Mouse (Mus musculus) heart, adult 11 months (tissue): Measurements from ENCODE around the gene Ppp4c.
A peak's percentile ranks its signal among the peaks of the same experiment; 100 is the strongest.

Experiments used
- DNase-seq: peaks from one replicate; pipeline ENCODE4 v3.0.0; 2022

Gene Ppp4c

GRCm38 (mm10) chr7:126791851-126792720 is at the start of gene Ppp4c:
Gene Ppp4c, minus strand, starts transcription at chr7:126792496.
- DNase-seq, result peak; percentile 100

GRCm38 (mm10) chr7:126833294-126833693 is 41.0 kb upstream of the Ppp4c start:
- DNase-seq, result no peak

- DNase-seq, result peak; percentile 96
Measured at GRCm38 (mm10) chr7:126832036-126832598, 39.8 kb upstream of the Ppp4c start.

- DNase-seq, result no peak
Measured at GRCm38 (mm10) chr7:126831539-126831938, 39.2 kb upstream of the Ppp4c start, which contains the start of gene 4930451I11Rik. Gene 4930451I11Rik, minus strand, starts transcription at chr7:126831639.

GRCm38 (mm10) chr7:126825952-126826351 is 33.7 kb upstream of the Ppp4c start:
- DNase-seq, result no peak

GRCm38 (mm10) chr7:126825403-126825802 is 33.1 kb upstream of the Ppp4c start:
- no peak for DNase-seq

- DNase-seq, result no peak
Measured at GRCm38 (mm10) chr7:126823940-126824339, 31.6 kb upstream of the Ppp4c start.

- DNase-seq, result no peak
Measured at GRCm38 (mm10) chr7:126823202-126823711, 31.0 kb upstream of the Ppp4c start.

- peak; percentile 97 for DNase-seq
Measured at GRCm38 (mm10) chr7:126822741-126823140, 30.4 kb upstream of the Ppp4c start.

GRCm38 (mm10) chr7:126821835-126822511 is 29.7 kb upstream of the Ppp4c start:
- DNase-seq, result peak; percentile 97

- DNase-seq, result no peak
Measured at GRCm38 (mm10) chr7:126818818-126819217, 26.5 kb upstream of the Ppp4c start.

- DNase-seq, result no peak
Measured at GRCm38 (mm10) chr7:126817595-126817994, 25.3 kb upstream of the Ppp4c start.

- DNase-seq, result peak; percentile 98
Measured at GRCm38 (mm10) chr7:126816494-126816893, 24.2 kb upstream of the Ppp4c start.

- DNase-seq, result peak; percentile 82
Measured at GRCm38 (mm10) chr7:126815726-126816222, 23.5 kb upstream of the Ppp4c start.

GRCm38 (mm10) chr7:126809723-126810369 is 17.6 kb upstream of the Ppp4c start:
- no peak for DNase-seq

GRCm38 (mm10) chr7:126808703-126809455 is 16.6 kb upstream of the Ppp4c start:
- DNase-seq, result peak; percentile 99

GRCm38 (mm10) chr7:126807405-126807804 is 15.1 kb upstream of the Ppp4c start:
- DNase-seq, result no peak

GRCm38 (mm10) chr7:126806956-126807355 is 14.7 kb upstream of the Ppp4c start:
- DNase-seq, result no peak

GRCm38 (mm10) chr7:126803751-126804150 is 11.5 kb upstream of the Ppp4c start:
- DNase-seq, result no peak

- no peak for DNase-seq
Measured at GRCm38 (mm10) chr7:126803181-126803580, 10.9 kb upstream of the Ppp4c start.

GRCm38 (mm10) chr7:126802134-126802889 is 10.0 kb upstream of the Ppp4c start:
- no peak for DNase-seq
